Mouse (Mus musculus): ENCODE measurements around the gene Abr.

- TF ChIP-seq CTCF (IDR thresholded peaks at IDR 0.05; ENCODE audit: low read depth, low read length) = peak; percentile 80
- no peak for TF ChIP-seq POLR2A (IDR thresholded peaks at IDR 0.05; ENCODE audit: borderline replicate concordance, low read depth, low read length)
Observed at GRCm38 (mm10) chr11:76540973-76541372, 81.1 kb downstream of the Abr start.

Measured in bone marrow macrophage, adult 2 months (primary cell).